Mouse (Mus musculus) CD4-positive, CD25-positive, alpha-beta regulatory T cell, adult 2 months (primary cell): ENCODE results near the gene Taf1a.

ENCODE experiments used
- DNase-seq: peaks from one replicate; pipeline ENCODE4 v3.0.0-alpha.2; 2012; ENCODE audit warnings: low read depth, low spot score

The Taf1a gene

GRCm38 (mm10) chr1:183414081-183414727, 25.4 kb downstream of the Taf1a start:
- no peak for DNase-seq

DNA sequence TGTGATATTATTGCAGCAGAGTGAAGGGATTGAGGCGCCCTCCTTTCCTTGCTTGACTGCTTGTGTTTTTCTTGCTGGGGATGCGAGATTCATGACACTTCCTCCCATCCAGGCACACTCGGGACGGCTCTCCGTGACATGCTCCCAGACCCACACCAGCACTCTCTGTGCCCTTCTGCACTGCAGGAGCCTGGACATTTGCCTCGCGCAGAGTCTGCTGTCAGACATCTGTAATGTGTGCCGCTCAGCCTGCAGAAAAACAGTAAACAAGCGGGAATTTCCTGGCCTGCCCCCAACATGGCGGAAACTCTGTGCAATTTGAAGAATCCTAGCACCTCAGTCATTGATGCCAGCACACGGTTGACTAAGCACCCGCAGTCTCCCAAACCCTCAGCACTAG, 29.1 kb downstream of the Taf1a start, which contains the start of gene Hhipl2:
TSS of gene Hhipl2 (plus strand) at position 343 of the 400 bp plus-strand sequence.
- DNase-seq, result no peak

- DNase-seq, result no peak
These were observed 31.0 kb downstream of the Taf1a start for GRCm38 (mm10) chr1:183419741-183420140.

DNA sequence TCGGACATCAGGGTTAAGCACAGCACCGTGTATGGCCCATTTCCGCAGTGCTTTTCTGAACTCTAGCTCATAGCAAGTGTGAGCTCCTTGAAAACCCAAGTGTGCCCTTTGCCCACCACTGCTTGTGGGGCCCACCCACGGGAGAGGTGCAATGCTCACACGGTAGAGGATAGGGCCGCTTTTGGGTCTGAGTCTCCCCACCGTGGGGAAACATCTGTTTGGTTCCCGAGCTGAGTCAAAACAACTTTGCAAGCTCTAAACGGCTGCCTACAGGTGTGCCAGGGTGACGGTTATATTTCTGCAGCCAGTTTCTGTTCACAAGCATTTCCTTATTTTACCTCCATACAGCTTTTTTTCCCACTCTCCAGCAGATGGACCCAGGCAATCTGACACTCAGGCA, 31.5 kb downstream of the Taf1a start:
- no peak for DNase-seq

- DNase-seq, result peak; percentile 19
These were observed 35.3 kb downstream of the Taf1a start for GRCm38 (mm10) chr1:183424100-183424499.

DNA sequence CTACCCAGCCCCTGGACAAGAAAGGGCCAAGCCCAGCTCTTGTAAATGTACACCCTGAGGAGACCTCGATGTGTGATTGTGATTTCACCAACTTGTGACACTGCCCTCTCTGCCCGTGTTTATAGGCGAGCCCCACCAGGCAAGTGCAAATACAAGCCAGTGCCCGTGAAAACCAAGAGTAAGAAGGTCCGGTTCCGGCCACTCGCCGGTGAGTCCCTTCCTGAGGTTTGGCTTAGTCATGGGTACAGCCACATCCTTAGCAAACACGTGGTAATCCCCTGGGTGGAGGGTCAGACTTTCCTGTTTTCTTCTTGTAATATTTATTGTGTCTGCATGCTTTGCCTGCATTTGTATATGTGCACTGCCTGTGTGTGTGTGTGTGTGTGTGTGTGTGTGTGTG, 46.1 kb downstream of the Taf1a start:
- DNase-seq, result no peak

GRCm38 (mm10) chr1:183439036-183439435, 50.3 kb downstream of the Taf1a start:
- DNase-seq, result peak; percentile 62

- peak; percentile 86 for DNase-seq
These were observed 53.4 kb downstream of the Taf1a start for GRCm38 (mm10) chr1:183442015-183442774.

DNA sequence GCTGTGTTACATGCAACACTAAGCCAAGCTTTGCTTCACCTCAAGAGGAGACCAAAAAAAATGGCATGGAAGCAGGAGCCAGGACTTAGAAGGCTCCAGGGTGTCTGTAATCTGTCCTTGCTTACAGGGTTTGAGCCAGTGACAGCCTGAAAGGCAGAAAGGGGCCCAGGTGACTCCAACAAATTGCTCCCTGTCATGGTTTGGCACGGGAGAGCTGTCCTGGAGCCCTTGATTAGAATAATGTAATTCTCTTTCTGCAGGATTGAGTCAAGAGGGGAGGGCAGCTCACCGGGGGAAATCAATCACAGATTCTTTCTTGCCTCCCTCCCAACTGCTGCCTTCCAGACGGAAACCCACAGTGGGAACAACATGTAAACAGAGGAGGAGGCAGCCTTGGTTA, 64.3 kb downstream of the Taf1a start:
- DNase-seq, result no peak
